Mouse (Mus musculus) embryonic stem cell, embryonic (primary cell): Measurements from ENCODE around the gene Trib3.

Experiments
- CTCF ChIA-PET, 4 experiments: fragments of 300-600 bp in 2 of 4; fragments of 350-600 bp in 2 of 4; sonication (Branson Sonifier 250); formaldehyde crosslinking; loops; one replicate each; lab custom pipeline; 2022; ENCODE audit warnings: inconsistent platforms in 2 of 4; lab: Charles Lee
- POLR2A ChIA-PET, 4 experiments: fragments of 300-600 bp in 2 of 4; fragments of 350-600 bp in 2 of 4; sonication (Branson Sonifier 250); formaldehyde crosslinking; loops; one replicate each; lab custom pipeline; 2022; ENCODE audit warnings: antibody characterized with exemption in 4 of 4, inconsistent platforms in 1 of 4; lab: Charles Lee

The Trib3 gene

GRCm38 (mm10) chr2:152360271-152360775, 16.5 kb upstream of the Trib3 start:
- CTCF ChIA-PET = interaction anchor here in 3 of 4 experiments (0.5 to 1.4 kb wide), 4 partner anchors 10 to 354 kb away, joined by 3 to 4 read pairs (median 4); no protein-coding TSS in a partner anchor
- POLR2A ChIA-PET = interaction anchor here in 3 of 4 experiments (0.6 to 9.8 kb wide), 10 partner anchors 10 to 267 kb away, joined by 3 to 137 read pairs (median 15); partner anchors contain the start of genes Trib3 (in 3 of the 3) and Rbck1 (in 1 of the 3)

- POLR2A ChIA-PET = interaction anchor here in 3 of 4 experiments (0.8 to 9.8 kb wide), 9 partner anchors 9 to 50 kb away, joined by 3 to 137 read pairs (median 23); partner anchors contain the start of genes Trib3 (in 3 of the 3) and Rbck1 (in 1 of the 3)
These were observed 15.8 kb upstream of the Trib3 start for GRCm38 (mm10) chr2:152359616-152360015.

GRCm38 (mm10) chr2:152358977-152359376, 15.1 kb upstream of the Trib3 start:
- CTCF ChIA-PET = interaction anchor here in 1 of 4 experiments (1.0 to 1.2 kb wide), 2 partner anchors 14 to 52 kb away, joined by 3 read pairs; no protein-coding TSS in a partner anchor
- POLR2A ChIA-PET = interaction anchor here in 3 of 4 experiments (0.6 to 9.8 kb wide), 11 partner anchors 8 to 348 kb away, joined by 3 to 137 read pairs (median 6); partner anchors contain the start of genes Trib3 (in 3 of the 3) and Rbck1 (in 1 of the 3)

More at GRCm38 (mm10) chr2:152359616-152360015, 15.8 kb upstream of the Trib3 start:
- CTCF ChIA-PET = interaction anchor here in 1 of 4 experiments (0.6 to 1.3 kb wide), 5 partner anchors 9 to 248 kb away, joined by 3 to 4 read pairs (median 3); no protein-coding TSS in a partner anchor

DNA sequence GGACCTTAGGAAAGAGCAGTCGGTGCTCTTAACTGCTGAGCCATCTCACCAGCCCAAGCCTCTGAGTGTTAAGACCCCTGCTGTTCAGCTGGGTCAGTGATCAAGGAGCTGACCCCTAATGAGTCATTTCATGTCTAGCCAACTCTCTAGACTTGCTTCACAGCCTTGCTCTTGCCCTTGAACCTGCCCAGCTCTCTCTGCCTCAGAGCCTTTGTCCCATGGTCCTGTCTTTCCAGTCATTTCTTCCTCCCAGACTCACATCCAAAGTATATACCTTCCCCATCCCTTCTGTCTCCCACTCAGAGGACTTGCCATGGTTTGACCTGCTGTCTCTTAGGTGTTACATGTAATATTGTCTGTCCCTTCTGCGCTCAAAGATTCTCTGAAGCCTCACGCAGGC, 13.4 kb upstream of the Trib3 start:
- ChIA-PET CTCF (no interaction called here), POLR2A (interaction anchor here in 3 of 4 experiments (0.6 to 9.8 kb wide), 5 partner anchors 13 to 319 kb away, joined by 3 to 137 read pairs (median 43); partner anchors contain the start of gene Trib3 (in 3 of the 3))

GRCm38 (mm10) chr2:152349842-152350540, 6.2 kb upstream of the Trib3 start:
- CTCF ChIA-PET = interaction anchor here (0.7 to 3.7 kb wide), 11 partner anchors 10 to 330 kb away, joined by 3 to 40 read pairs (median 6); no protein-coding TSS in a partner anchor
- POLR2A ChIA-PET = interaction anchor here (0.6 to 5.9 kb wide), 120 partner anchors 8 to 1249 kb away, joined by 3 to 116 read pairs (median 4); partner anchors contain the start of genes Rbck1 (in 4 of the 4), Tbc1d20 (in 3 of the 4), Sox12 (in 2 of the 4) and Trib3 (in 2 of the 4)

GRCm38 (mm10) chr2:152349205-152349604, 5.4 kb upstream of the Trib3 start:
- CTCF ChIA-PET = interaction anchor here in 3 of 4 experiments (1.3 to 3.7 kb wide), 4 partner anchors 14 to 237 kb away, joined by 5 to 40 read pairs (median 13); no protein-coding TSS in a partner anchor
- POLR2A ChIA-PET = interaction anchor here in 3 of 4 experiments (0.6 to 5.9 kb wide), 64 partner anchors 8 to 459 kb away, joined by 3 to 116 read pairs (median 6); partner anchors contain the start of genes Rbck1 (in 2 of the 3), Tbc1d20 (in 2 of the 3), Trib3 (in 2 of the 3) and 6820408C15Rik (in 1 of the 3)

- CTCF ChIA-PET = interaction anchor here in 1 of 4 experiments (5.6 kb wide), 1 partner anchor 15 kb away, joined by 92 read pairs; no protein-coding TSS in a partner anchor
- POLR2A ChIA-PET = interaction anchor here in 2 of 4 experiments (0.8 to 10.5 kb wide), 10 partner anchors 10 to 53 kb away, joined by 3 to 137 read pairs (median 6); partner anchors contain the start of gene Rbck1 (in 2 of the 2)
These were observed 3.9 kb upstream of the Trib3 start for GRCm38 (mm10) chr2:152347722-152348121.

DNA sequence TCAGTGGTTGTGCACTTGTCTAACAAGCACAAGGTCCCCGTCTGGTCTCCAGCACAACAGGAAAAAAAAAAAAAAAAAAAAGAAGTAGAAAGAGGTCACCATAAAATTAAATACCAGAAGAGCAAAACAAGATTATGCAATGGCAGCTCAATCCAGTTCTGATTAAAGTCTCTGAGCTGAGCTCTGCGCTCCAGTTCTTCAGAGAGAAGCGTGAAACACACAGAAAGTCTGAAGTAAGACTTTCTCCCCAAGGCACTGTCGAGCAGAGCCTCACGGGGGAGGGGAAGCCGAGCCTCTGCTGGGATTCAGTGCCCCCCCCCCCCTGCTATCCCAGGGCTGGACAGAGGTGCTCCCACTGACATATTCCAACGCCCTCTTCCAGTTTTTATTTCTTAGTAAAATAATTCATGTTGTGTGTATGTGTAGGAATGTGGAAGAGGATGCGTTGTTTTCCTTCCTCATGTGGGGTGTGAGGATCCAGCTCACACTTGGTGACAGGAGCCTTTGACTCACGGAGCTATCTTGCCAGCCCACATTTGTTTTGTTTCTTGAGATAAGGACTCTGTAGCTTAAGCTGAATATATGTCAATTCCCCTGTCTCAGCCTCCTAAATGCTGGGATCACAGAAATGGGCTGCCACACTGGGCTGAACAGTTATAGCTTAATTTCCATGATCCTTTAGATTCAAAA, 3.1 kb upstream of the Trib3 start:
- CTCF ChIA-PET = interaction anchor here (0.7 to 5.6 kb wide), 6 partner anchors 16 to 848 kb away, joined by 3 to 92 read pairs (median 5); no protein-coding TSS in a partner anchor
- POLR2A ChIA-PET = interaction anchor here (0.6 to 10.5 kb wide), 13 partner anchors 9 to 191 kb away, joined by 3 to 137 read pairs (median 3); no protein-coding TSS in a partner anchor

GRCm38 (mm10) chr2:152345393-152345792, 1.6 kb upstream of the Trib3 start:
- ChIA-PET POLR2A (interaction anchor here (0.6 to 10.5 kb wide), 38 partner anchors 12 to 415 kb away, joined by 3 to 197 read pairs (median 14); partner anchors contain the start of genes Rbck1 (in 3 of the 4), Csnk2a1 (in 2 of the 4), Tbc1d20 (in 2 of the 4) and Sox12 (in 1 of the 4)), CTCF (interaction anchor here (0.6 to 5.6 kb wide), 11 partner anchors 14 to 325 kb away, joined by 3 to 92 read pairs (median 18); no protein-coding TSS in a partner anchor)

- ChIA-PET POLR2A (interaction anchor here (0.5 to 10.5 kb wide), 89 partner anchors 7 to 803 kb away, joined by 3 to 197 read pairs (median 7); partner anchors contain the start of genes Rbck1 (in 3 of the 4), Csnk2a1 (in 2 of the 4), Mcts2 (in 2 of the 4) and Tbc1d20 (in 2 of the 4)), CTCF (interaction anchor here (0.5 to 5.6 kb wide), 21 partner anchors 10 to 325 kb away, joined by 3 to 92 read pairs (median 6); partner anchors contain the start of gene Rbck1 (in 1 of the 4))
These were observed 1.1 kb upstream of the Trib3 start for GRCm38 (mm10) chr2:152344909-152345308.

DNA sequence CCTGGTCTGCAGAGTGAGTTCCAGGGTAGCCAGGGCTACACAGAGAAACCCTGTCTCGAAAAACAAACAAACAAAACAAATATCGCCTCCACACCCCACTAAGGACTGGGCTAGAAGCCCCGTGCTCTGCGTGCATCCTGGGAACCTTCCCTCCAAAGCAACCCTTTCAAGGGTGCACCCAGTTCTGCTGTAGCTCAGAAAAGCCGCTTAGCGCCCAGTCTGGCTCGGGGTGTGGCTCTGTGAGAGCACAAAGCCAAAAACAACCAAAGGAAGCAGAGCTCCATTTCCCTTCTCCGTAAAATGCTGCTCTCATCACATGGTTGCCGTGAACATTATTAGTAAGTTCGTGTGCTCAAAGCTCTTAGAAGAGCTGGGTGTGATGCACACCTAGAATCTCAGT, 529 bp upstream of the Trib3 start:
- ChIA-PET CTCF (interaction anchor here (0.5 to 5.6 kb wide), 56 partner anchors 10 to 430 kb away, joined by 3 to 92 read pairs (median 4); partner anchors contain the start of genes Rbck1 (in 3 of the 4), Tbc1d20 (in 2 of the 4), Nrsn2 (in 1 of the 4) and Sox12 (in 1 of the 4)), POLR2A (interaction anchor here (0.5 to 10.5 kb wide), 170 partner anchors 7 to 1305 kb away, joined by 3 to 197 read pairs (median 6); partner anchors contain the start of genes Rbck1 (in 3 of the 4), Srxn1 (in 3 of the 4), Tbc1d20 (in 3 of the 4) and Csnk2a1 (in 2 of the 4))

DNA sequence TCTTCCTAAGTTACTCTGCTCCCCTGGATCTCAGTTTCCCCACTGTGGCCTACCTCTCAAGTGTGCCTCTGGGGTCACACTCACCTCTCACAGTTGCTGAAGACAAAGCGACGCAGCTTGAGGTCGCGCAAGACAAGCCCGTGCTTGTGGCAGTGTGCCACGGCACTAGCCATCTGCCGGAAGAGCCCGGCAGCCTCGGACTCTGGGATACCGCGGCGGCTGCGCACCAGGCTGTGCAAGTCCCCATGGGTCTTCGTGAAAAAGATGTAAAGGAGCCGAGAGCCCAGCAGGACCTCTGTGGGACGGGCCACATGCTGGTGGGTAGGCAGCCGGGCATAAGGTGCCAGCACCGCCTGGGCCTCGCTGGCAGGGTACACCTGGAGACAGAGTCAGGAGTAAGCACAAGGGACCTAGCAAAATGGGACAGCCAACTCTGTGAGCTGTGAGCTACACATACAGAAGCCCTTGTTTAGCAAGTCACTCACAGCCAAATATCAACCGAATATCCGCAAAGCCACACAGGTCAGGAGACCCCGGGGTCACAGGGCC, 4.1 kb downstream of the Trib3 start:
- ChIA-PET POLR2A (interaction anchor here in 3 of 4 experiments (0.6 to 10.5 kb wide), 25 partner anchors 8 to 320 kb away, joined by 3 to 197 read pairs (median 4); partner anchors contain the start of genes Tbc1d20 (in 2 of the 3), Csnk2a1 (in 1 of the 3), Nrsn2 (in 1 of the 3) and Rbck1 (in 1 of the 3)), CTCF (interaction anchor here in 3 of 4 experiments (0.5 to 5.1 kb wide), 7 partner anchors 24 to 251 kb away, joined by 3 to 28 read pairs (median 5); partner anchors contain the start of gene Tbc1d20 (in 2 of the 3))

- ChIA-PET POLR2A (interaction anchor here in 2 of 4 experiments (0.8 to 10.5 kb wide), 11 partner anchors 6 to 243 kb away, joined by 3 to 197 read pairs (median 14); partner anchors contain the start of genes Rbck1 (in 1 of the 2) and Tbc1d20 (in 1 of the 2)), CTCF (interaction anchor here in 1 of 4 experiments (1.4 to 5.1 kb wide), 2 partner anchors 25 to 27 kb away, joined by 4 to 28 read pairs; no protein-coding TSS in a partner anchor)
These were observed 5.5 kb downstream of the Trib3 start for GRCm38 (mm10) chr2:152338319-152338718.

GRCm38 (mm10) chr2:152337591-152338212, 6.1 kb downstream of the Trib3 start:
- POLR2A ChIA-PET = interaction anchor here in 2 of 4 experiments (0.8 to 10.5 kb wide), 9 partner anchors 9 to 47 kb away, joined by 3 to 137 read pairs (median 14); partner anchors contain the start of gene Tbc1d20 (in 1 of the 2)
- CTCF ChIA-PET = interaction anchor here in 1 of 4 experiments (1.4 to 5.1 kb wide), 2 partner anchors 26 to 28 kb away, joined by 4 to 28 read pairs; no protein-coding TSS in a partner anchor

DNA sequence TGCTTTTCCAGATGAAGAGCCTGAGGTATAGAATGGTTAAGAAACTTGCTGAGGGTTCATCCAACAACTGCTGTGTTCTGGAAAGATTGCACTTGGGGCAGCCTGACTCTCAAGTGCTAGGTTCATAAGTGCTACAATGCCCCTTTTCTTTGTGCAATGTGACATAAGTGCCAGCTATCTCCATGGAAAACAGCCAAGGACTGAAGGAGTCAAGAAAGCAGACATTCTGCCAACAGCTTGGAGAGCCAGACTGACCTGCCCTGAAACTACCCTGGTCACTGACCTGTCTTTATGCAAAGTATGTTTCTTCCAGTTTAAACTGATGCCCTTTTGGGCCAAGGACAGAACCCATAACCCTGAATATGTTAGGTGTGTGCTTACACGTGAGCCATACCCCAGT, 7.0 kb downstream of the Trib3 start:
- CTCF ChIA-PET = interaction anchor here in 2 of 4 experiments (0.7 to 5.1 kb wide), 2 partner anchors 26 to 44 kb away, joined by 3 to 28 read pairs; no protein-coding TSS in a partner anchor
- POLR2A ChIA-PET = interaction anchor here in 2 of 4 experiments (0.8 to 8.4 kb wide), 5 partner anchors 8 to 25 kb away, joined by 3 to 116 read pairs (median 8); no protein-coding TSS in a partner anchor
